Mouse (Mus musculus): Measurements from ENCODE around the gene Chga. TPM values are rescaled to one million over a fixed set of nuclear protein-coding genes. Genes with fewer than 3 reads are reported as not detected.
A peak's percentile ranks its signal among the peaks of the same experiment; 100 is the strongest.

The Chga gene
- polyA plus RNA-seq, 1 experiment, result 216 TPM

GRCm38 (mm10) chr12:102613411-102613810 is 58.6 kb downstream of the Chga start:
- no peaks in the 10 kb centered on the region for H3K27me3 ChIP-seq (ENCODE audit: control insufficient read depth, insufficient read depth, low read length)
- TF ChIP-seq CTCF (IDR thresholded peaks at IDR 0.05; ENCODE audit: borderline replicate concordance, insufficient read depth, low read depth, low read length) (no peak), POLR2A (IDR thresholded peaks at IDR 0.05; ENCODE audit: borderline replicate concordance, insufficient read depth, low read length) (no peak)
- no peak overlapping the region for H3K4me3 ChIP-seq (replicated peaks; ENCODE audit: insufficient read depth, low read depth, low read length)
- H3K4me1 ChIP-seq (ENCODE audit: control insufficient read depth, insufficient read depth, low read length), result peaks cover 78% of the 10 kb centered on the region
- DNase-seq, result peak; percentile 70 to 82
- H3K27ac ChIP-seq (ENCODE audit: insufficient read depth, low read length), result peak overlapping the region; percentile 9; the same call in 1 of the 2 replicates
- 15% methylated on average over 4 of the region's 4 CpGs for WGBS

Other genes with a start within 250 kb of the Chga start
- 139 and 150 TPM in 2 replicates for gene Lgmn, start 115.2 kb upstream of the Chga start, polyA plus RNA-seq (2012; rRNA removed)
- gene Golga5, start 85.8 kb upstream of the Chga start, polyA plus RNA-seq (2012; rRNA removed), result 27.4 and 28.4 TPM in 2 replicates
- gene Itpk1, start 150.0 kb downstream of the Chga start, polyA plus RNA-seq (2012; rRNA removed), result 64.9 and 67.6 TPM in 2 replicates
- 11.9 and 13.8 TPM in 2 replicates for gene Moap1, start 188.7 kb downstream of the Chga start, polyA plus RNA-seq (2012; rRNA removed)
- gene Tmem251, start 188.8 kb downstream of the Chga start, polyA plus RNA-seq (2012; rRNA removed), result 3.7 and 3.9 TPM in 2 replicates
- gene Gm28051, start 202.8 kb downstream of the Chga start, polyA plus RNA-seq (2012; rRNA removed), result not detected in 2 replicates
- 18.9 and 22.5 TPM in 2 replicates for gene Gon7, start 202.8 kb downstream of the Chga start, polyA plus RNA-seq (2012; rRNA removed)
- gene Ubr7, start 203.0 kb downstream of the Chga start, polyA plus RNA-seq (2012; rRNA removed), result 24.3 and 25.5 TPM in 2 replicates
- 27.0 and 28.7 TPM in 2 replicates for gene Gm20604, start 203.7 kb downstream of the Chga start, polyA plus RNA-seq (2012; rRNA removed)

Measured in cerebellum, adult 2 months (tissue).